ENCODE assay signal across 17 mouse cellular contexts in genomic region chr10:127085633-127086032, GRCm38 (mm10). TPM values are rescaled to one million over a fixed set of nuclear protein-coding genes. Genes with fewer than 3 reads are reported as not detected.
DNase-seq lines count a peak whose midpoint lies in the region; ATAC-seq and TF ChIP-seq lines count a peak whose summit lies in the region.
"Had no signal": no experiment of that assay in that cellular context is flagged by ENCODE, and none has a peak within 500 bp of the region (broad histone marks: within the 10 kb centered on the region; RNA-seq: fewer than 3 reads in every experiment).

No protein-coding gene starts in this region.

- no peak for DNase-seq in forebrain, postnatal 0 days
- DNase-seq in layer of hippocampus, adult 2 months (ENCODE audit: low spot score in 2 of 2) = no peak
- no peak for DNase-seq in layer of hippocampus, postnatal 10 days (ENCODE audit: low spot score in 2 of 2)
- DNase-seq in testis, postnatal 14 days (ENCODE audit: low spot score) = peak; percentile 3
- DNase-seq in testis, postnatal 10 days (ENCODE audit: low spot score) = no peak
- no peak for DNase-seq in embryonic facial prominence, embryonic 10.5 days (ENCODE audit: low spot score)
- DNase-seq: adrenal gland, adult 8-10 months; adrenal gland, postnatal 36 days; cerebellum, adult 11 months; cerebellum, postnatal 36 days; gastrocnemius, postnatal 36 days; heart, postnatal 10 days; heart, postnatal 4 days had no signal

- H3K4me3 ChIP-seq in forebrain, postnatal 0 days (ENCODE audit: low read depth, low read length) = no peak overlapping the region
- H3K4me3 ChIP-seq in forebrain, embryonic 12.5 days (replicated peaks) = no peak overlapping the region
- H3K4me3 ChIP-seq in layer of hippocampus, adult 2 months = no peak overlapping the region
- H3K4me3 ChIP-seq in embryonic facial prominence, embryonic 10.5 days = no peak overlapping the region
- H3K4me3 ChIP-seq: heart, embryonic 10.5 days; hindbrain, embryonic 13.5 days had no signal

- H3K9me3 ChIP-seq in forebrain, postnatal 0 days (ENCODE audit: low read length) = no peaks in the 10 kb centered on the region
- no peaks in the 10 kb centered on the region for H3K9me3 ChIP-seq in forebrain, embryonic 12.5 days
- no peaks in the 10 kb centered on the region for H3K9me3 ChIP-seq in embryonic facial prominence, embryonic 10.5 days
- H3K9me3 ChIP-seq: heart, embryonic 10.5 days; hindbrain, embryonic 13.5 days had no signal

- no peak overlapping the region for H3K4me2 ChIP-seq in forebrain, postnatal 0 days (ENCODE audit: low read depth)
- H3K4me2 ChIP-seq in forebrain, embryonic 12.5 days = no peak overlapping the region
- H3K4me2 ChIP-seq: hindbrain, embryonic 13.5 days had no signal

- TF ChIP-seq CTCF in forebrain, postnatal 0 days (IDR thresholded peaks at IDR 0.05; ENCODE audit: low read depth) = 0 out of 2 replicates have a peak, but pooled peaks have one; percentile 22
- TF ChIP-seq CTCF in layer of hippocampus, adult 2 months (conservative IDR thresholded peaks at IDR 0.05) = peak; percentile 59

- H3K4me1 ChIP-seq in forebrain, postnatal 0 days (ENCODE audit: insufficient read depth) = peaks cover 20% of the 10 kb centered on the region
- H3K4me1 ChIP-seq in forebrain, embryonic 12.5 days = peaks cover 22% of the 10 kb centered on the region
- H3K4me1 ChIP-seq in embryonic facial prominence, embryonic 10.5 days = peaks cover 26% of the 10 kb centered on the region

- peaks cover 8% of the 10 kb centered on the region; the same call in 1 of the 2 replicates for H3K27me3 ChIP-seq in forebrain, postnatal 0 days (ENCODE audit: insufficient read depth, low read length)
- H3K27me3 ChIP-seq in forebrain, embryonic 12.5 days = peaks cover 83% of the 10 kb centered on the region
- peaks cover 91% of the 10 kb centered on the region for H3K27me3 ChIP-seq in embryonic facial prominence, embryonic 10.5 days (replicated peaks; ENCODE audit: low read depth, poor library complexity, severe bottlenecking)

- peaks cover 53% of the 10 kb centered on the region for H3K36me3 ChIP-seq in forebrain, postnatal 0 days (ENCODE audit: insufficient read depth)
- H3K36me3 ChIP-seq in forebrain, embryonic 12.5 days (replicated peaks) = peaks cover 4% of the 10 kb centered on the region
- no peaks in the 10 kb centered on the region for H3K36me3 ChIP-seq in embryonic facial prominence, embryonic 10.5 days (replicated peaks)
- H3K36me3 ChIP-seq: heart, embryonic 10.5 days had no signal

- H3K9ac ChIP-seq in forebrain, postnatal 0 days = no peak overlapping the region
- no peak overlapping the region for H3K9ac ChIP-seq in forebrain, embryonic 12.5 days
- H3K9ac ChIP-seq: hindbrain, embryonic 13.5 days had no signal

- no peak overlapping the region for H3K27ac ChIP-seq in forebrain, postnatal 0 days (ENCODE audit: low read depth, low read length)
- no peak overlapping the region for H3K27ac ChIP-seq in forebrain, embryonic 12.5 days
- H3K27ac ChIP-seq in layer of hippocampus, adult 2 months = no peak overlapping the region
- H3K27ac ChIP-seq in embryonic facial prominence, embryonic 10.5 days (replicated peaks) = no peak overlapping the region
- H3K27ac ChIP-seq: heart, embryonic 10.5 days; hindbrain, embryonic 13.5 days had no signal

- WGBS in forebrain, postnatal 0 days = 77% methylated on average over 6 of the region's 6 CpGs
- WGBS in forebrain, embryonic 12.5 days = 81% methylated on average over 6 of the region's 6 CpGs
- 78% methylated on average over 6 of the region's 6 CpGs for WGBS in embryonic facial prominence, embryonic 10.5 days

- ATAC-seq in forebrain, postnatal 0 days = no peak
- ATAC-seq in forebrain, embryonic 12.5 days (ENCODE audit: low FRiP score) = no peak
- ATAC-seq: forebrain, embryonic 14.5 days had no signal

RNA-seq across cellular contexts. Expression of gene Agap2, which starts 10.5 kb away (rescaled TPM):
- total RNA-seq in forebrain, postnatal 0 days (2014; rRNA removed) = 220 and 258 TPM in 2 replicates
- 3.5 and 4.6 TPM in 2 replicates for polyA plus RNA-seq in forebrain, postnatal 0 days (2015; fragmentation: Nextera tagmentation; extraction: Ambion mirVana)
- polyA plus RNA-seq in forebrain, embryonic 12.5 days (2016; fragmentation: Nextera tagmentation; extraction: Ambion mirVana) = 0.73 and 1.1 TPM in 2 replicates
- total RNA-seq in layer of hippocampus, adult 2 months (2021) = 100 to 1,000 TPM; 820 to 844 TPM
- 100 to 1,000 TPM; 542 to 553 TPM for total RNA-seq in layer of hippocampus, postnatal 10 days (2021)
- polyA plus RNA-seq in embryonic facial prominence, embryonic 10.5 days (2016; fragmentation: Nextera tagmentation; extraction: Ambion mirVana) = 0.04 and 0.21 TPM in 2 replicates

RNA-seq across cellular contexts. Expression of gene Tspan31, which starts 15.6 kb away (rescaled TPM):
- 105 and 201 TPM in 2 replicates for total RNA-seq in forebrain, postnatal 0 days (2014; rRNA removed)
- polyA plus RNA-seq in forebrain, postnatal 0 days (2015; fragmentation: Nextera tagmentation; extraction: Ambion mirVana) = 83.9 and 98.1 TPM in 2 replicates
- polyA plus RNA-seq in forebrain, embryonic 12.5 days (2016; fragmentation: Nextera tagmentation; extraction: Ambion mirVana) = 139 and 158 TPM in 2 replicates
- total RNA-seq in layer of hippocampus, adult 2 months (2021) = 10 to 100 TPM; 57.2 to 62.1 TPM
- total RNA-seq in layer of hippocampus, postnatal 10 days (2021) = 10 to 100 TPM; 59.9 to 63.4 TPM
- 168 and 180 TPM in 2 replicates for polyA plus RNA-seq in embryonic facial prominence, embryonic 10.5 days (2016; fragmentation: Nextera tagmentation; extraction: Ambion mirVana)

RNA-seq across cellular contexts. Expression of gene Cdk4, which starts 22.3 kb away (rescaled TPM):
- total RNA-seq in forebrain, postnatal 0 days (2014; rRNA removed) = 432 and 445 TPM in 2 replicates
- 656 and 790 TPM in 2 replicates for polyA plus RNA-seq in forebrain, postnatal 0 days (2015; fragmentation: Nextera tagmentation; extraction: Ambion mirVana)
- 2,431 and 2,450 TPM in 2 replicates for polyA plus RNA-seq in forebrain, embryonic 12.5 days (2016; fragmentation: Nextera tagmentation; extraction: Ambion mirVana)
- total RNA-seq in layer of hippocampus, adult 2 months (2021) = 10 to 100 TPM; 84.6 to 94.8 TPM
- total RNA-seq in layer of hippocampus, postnatal 10 days (2021) = 100 to 1,000 TPM; 157 to 178 TPM
- polyA plus RNA-seq in embryonic facial prominence, embryonic 10.5 days (2016; fragmentation: Nextera tagmentation; extraction: Ambion mirVana) = 3,008 and 3,023 TPM in 2 replicates

RNA-seq across cellular contexts. Expression of gene March9, which starts 25.6 kb away (rescaled TPM):
- 70.7 and 75.8 TPM in 2 replicates for total RNA-seq in forebrain, postnatal 0 days (2014; rRNA removed)
- 7.9 and 8.1 TPM in 2 replicates for polyA plus RNA-seq in forebrain, postnatal 0 days (2015; fragmentation: Nextera tagmentation; extraction: Ambion mirVana)
- 3.9 and 4.2 TPM in 2 replicates for polyA plus RNA-seq in forebrain, embryonic 12.5 days (2016; fragmentation: Nextera tagmentation; extraction: Ambion mirVana)
- 10 to 100 TPM; 19.8 TPM for total RNA-seq in layer of hippocampus, adult 2 months (2021)
- total RNA-seq in layer of hippocampus, postnatal 10 days (2021) = 10 to 100 TPM; 48.6 to 48.9 TPM
- polyA plus RNA-seq in embryonic facial prominence, embryonic 10.5 days (2016; fragmentation: Nextera tagmentation; extraction: Ambion mirVana) = 1.2 and 1.3 TPM in 2 replicates

RNA-seq across cellular contexts. Expression of gene Os9, which starts 35.3 kb away (rescaled TPM):
- 118 and 119 TPM in 2 replicates for total RNA-seq in forebrain, postnatal 0 days (2014; rRNA removed)
- 122 TPM in 2 replicates for polyA plus RNA-seq in forebrain, postnatal 0 days (2015; fragmentation: Nextera tagmentation; extraction: Ambion mirVana)
- polyA plus RNA-seq in forebrain, embryonic 12.5 days (2016; fragmentation: Nextera tagmentation; extraction: Ambion mirVana) = 86.1 and 90.2 TPM in 2 replicates
- total RNA-seq in layer of hippocampus, adult 2 months (2021) = 100 to 1,000 TPM; 100 to 102 TPM
- 10 to 100 TPM; 94.3 to 98.3 TPM for total RNA-seq in layer of hippocampus, postnatal 10 days (2021)
- polyA plus RNA-seq in embryonic facial prominence, embryonic 10.5 days (2016; fragmentation: Nextera tagmentation; extraction: Ambion mirVana) = 59.7 and 60.1 TPM in 2 replicates
